Mouse (Mus musculus): ENCODE data around the gene Smndc1. TPM values are rescaled to one million over a fixed set of nuclear protein-coding genes. Genes with fewer than 3 reads are reported as not detected.

Gene Smndc1
- total RNA-seq (2023) = 90.8 TPM

DNA sequence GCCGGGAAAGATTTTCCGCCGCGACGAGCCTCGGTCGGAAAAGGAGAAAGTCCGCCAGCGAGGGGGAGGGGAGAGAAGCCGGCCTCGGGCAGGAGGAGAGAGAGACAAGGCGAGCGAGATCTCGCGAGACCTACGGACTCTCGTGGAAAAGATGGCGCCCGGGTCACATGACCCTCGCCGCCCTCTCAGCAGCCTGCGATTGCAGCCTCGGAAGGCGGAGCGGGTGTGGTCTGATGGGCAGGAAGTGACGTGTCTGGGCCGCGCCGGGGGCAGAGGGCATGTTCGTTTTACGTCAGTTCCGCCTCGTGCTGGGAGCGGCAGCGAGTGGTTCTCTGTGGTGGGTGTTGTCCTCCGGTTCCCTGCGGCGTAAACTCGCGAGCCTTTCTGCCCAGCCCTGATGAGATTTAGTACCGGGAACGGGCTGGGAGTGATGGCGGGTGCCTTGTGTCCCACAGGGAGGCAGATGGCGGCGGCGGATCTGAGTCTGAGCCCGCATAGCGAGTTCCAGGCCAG lies at the start of gene Smndc1:
Gene Smndc1 (minus strand): TSS at position 84 of the 513 bp plus-strand sequence.

DNA sequence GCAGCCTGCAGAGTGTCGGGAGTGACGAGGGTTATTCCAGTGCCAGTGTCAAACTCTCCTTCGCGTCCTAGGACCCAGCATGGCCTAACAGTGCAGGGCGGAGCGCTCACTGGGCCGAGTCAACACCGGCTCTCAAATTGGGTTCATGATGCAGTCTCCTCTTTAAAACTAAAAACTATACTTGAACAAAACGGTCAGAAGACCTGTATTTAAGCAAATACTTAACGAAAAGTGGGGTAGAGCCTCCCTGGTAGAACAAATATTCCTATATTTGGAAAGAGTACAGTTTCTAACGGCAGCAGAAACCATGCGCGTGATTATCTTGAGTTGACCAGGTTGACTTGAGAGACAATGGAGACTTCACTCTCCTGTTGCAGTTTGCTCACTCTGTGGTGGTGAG lies 18.7 kb downstream of the Smndc1 start, which contains the start of gene Gm10197:
Gene Gm10197 (minus strand): TSS at position 101 of the 400 bp plus-strand sequence.

Other genes starting within 250 kb of the Smndc1 start
- 27.8 TPM for gene Mxi1, start 80.1 kb downstream of the Smndc1 start, total RNA-seq (2023)
- gene Gm10197, start 18.8 kb downstream of the Smndc1 start, total RNA-seq (2023) = not detected
- 230 TPM for gene Dusp5, start 138.5 kb upstream of the Smndc1 start, total RNA-seq (2023)
- gene Nutf2-ps1, start 198.5 kb upstream of the Smndc1 start, total RNA-seq (2023) = 16.8 TPM
- gene Smc3, start 209.8 kb upstream of the Smndc1 start, total RNA-seq (2023) = 68.8 TPM

All from CD4-positive naive resting alpha-beta T cell, adult 57 days (primary cell).